Mouse (Mus musculus): ENCODE data around the gene Bicd2.
A peak's percentile ranks its signal among the peaks of the same experiment; 100 is the strongest.

The Bicd2 gene

DNA sequence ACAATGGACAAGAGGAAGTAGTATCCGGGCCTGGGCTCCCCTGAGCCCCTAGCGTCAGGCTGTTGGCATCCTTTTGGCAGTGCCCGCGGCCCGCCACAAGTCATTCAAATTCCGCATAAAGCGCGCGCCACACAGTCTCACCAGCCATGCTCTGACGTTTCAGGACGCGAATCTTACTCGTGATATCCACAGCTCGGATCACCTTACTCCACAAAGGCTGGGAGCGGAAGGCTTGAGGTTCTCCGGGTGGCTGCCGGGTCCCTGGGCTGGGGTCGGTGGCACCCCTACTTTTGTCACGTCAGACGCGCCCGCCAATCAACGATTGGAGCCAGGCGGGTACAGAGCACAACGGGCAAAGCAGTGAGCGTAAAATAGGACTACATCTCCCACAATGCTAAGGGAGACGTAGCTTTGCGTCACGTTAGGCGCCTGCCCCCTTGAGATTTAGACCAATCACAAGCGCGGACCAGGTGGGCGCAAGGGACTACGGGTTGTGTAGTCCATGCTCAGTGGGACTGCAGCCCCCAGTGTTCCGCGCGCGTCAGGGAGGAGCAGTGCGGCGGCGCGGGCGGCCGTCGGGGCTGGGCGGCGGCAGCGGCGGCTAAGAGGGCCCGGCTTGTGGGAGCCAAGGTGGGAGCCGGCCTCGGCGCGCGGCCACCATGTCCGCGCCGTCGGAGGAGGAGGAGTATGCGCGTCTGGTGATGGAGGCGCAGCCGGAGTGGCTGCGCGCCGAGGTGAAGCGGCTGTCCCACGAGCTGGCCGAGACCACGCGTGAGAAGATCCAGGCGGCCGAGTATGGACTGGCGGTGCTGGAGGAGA is at the start of gene Bicd2:
TSS of gene Bicd2 (plus strand) at position 574 of the 819 bp plus-strand sequence.
- peak; percentile 93 to 95 for DNase-seq (ENCODE audit: low spot score in 2 of 2)

DNA sequence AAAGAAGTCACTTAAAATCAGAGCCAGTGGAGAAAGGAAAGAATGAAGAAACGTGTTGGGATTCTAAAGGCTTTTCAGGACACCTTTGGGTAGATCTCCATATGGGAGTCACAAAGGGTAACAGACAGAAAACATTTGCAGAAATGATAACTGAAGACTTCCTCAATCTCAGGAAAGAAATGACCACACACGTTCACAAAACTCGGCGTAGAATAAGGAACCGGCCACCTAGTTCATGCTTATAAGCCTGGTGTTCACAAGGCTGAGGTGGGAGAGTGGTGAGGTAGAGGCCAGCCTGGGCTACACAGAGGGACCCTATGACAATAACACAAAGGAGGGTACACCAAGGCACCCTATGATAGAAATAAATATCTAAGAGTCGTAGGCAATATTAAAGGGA is 49.4 kb upstream of the Bicd2 start:
- no peak for DNase-seq (ENCODE audit: low spot score in 2 of 2)

GRCm38 (mm10) chr13:49294108-49294507 is 47.3 kb upstream of the Bicd2 start:
- DNase-seq (ENCODE audit: low spot score in 2 of 2): no peak

- no peak for DNase-seq (ENCODE audit: low spot score in 2 of 2)
Measured at GRCm38 (mm10) chr13:49296270-49296669, 45.1 kb upstream of the Bicd2 start.

- DNase-seq (ENCODE audit: low spot score in 2 of 2): no peak
Measured at GRCm38 (mm10) chr13:49298514-49299381, 42.6 kb upstream of the Bicd2 start.

DNA sequence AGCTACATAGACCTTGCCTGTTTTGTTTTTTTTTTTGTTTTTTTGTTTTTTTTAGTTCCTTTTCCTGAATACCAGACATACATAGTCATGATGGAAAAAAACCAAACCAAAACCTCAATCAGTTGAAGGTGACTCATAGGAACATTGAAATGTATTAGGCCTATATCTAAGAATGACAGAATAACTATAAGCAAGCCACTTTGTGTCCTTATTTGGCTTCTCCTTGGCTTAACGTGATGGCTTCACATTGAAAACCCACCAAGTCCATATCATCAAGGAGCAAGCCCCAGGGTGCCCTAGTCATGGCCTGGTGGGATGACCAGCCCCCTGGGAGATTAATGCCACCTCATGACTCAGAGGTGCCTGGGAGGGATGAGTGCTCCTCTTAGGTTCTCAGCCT is 40.6 kb upstream of the Bicd2 start:
- no peak for DNase-seq (ENCODE audit: low spot score in 2 of 2)

DNA sequence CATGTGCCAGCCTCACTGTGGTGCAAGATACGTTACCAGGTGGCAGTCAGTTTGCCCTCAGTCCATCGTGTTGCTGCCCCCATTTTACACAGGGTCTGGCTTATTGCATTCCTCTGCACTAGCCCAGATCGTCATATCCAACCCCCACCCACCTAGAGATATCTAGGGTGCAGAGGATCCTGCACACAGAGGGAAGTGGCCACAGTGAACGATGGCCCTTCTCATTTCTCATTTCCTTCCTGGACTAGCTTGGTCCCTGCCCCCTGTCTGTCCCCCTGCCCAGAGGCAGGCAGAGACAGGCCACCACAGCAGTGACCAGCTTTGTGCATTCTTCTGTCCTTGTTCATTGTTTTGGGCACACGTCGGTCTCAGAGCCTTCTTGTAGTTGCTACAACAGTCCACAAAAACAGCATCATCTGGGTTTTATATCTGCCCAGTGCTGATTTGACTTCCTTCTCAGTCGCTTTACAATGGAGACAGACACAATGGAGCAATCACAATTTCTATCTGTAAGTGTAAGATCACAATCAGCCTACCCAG is 34.5 kb upstream of the Bicd2 start:
- no peak for DNase-seq (ENCODE audit: low spot score in 2 of 2)

DNA sequence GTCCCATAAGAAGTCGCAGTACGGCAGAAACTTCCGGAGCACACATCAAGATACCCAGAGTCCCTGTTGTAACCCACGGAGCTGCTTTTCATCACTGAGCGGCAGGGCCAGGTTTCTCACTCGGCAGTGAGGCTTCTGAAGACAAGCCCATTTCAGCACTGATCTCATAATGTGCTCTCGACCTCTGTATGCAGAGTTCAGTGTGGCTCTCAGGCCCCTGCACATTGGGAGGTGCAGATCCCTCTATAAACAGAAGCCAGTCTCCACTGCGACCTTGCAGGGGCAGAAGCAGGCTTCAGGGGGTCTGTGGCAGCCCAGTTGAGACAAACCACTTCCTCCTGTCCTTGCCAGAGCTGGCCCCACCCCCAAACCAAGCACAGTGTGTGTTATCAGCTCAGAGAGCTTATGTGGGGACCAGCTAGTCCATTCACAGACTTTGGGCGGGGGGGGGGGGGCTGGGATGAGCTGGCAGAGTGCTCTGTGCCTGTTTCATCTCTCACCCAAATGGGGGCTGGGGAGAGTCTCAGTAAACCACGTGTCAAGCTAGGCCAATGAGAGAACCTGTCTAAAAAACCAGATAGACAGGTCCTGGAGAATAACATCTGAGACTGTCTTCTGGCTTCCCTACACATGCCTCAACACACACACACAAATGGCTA is 33.9 kb upstream of the Bicd2 start:
- peak in 1 of 2 experiments; percentile 57 for DNase-seq (ENCODE audit: low spot score in 2 of 2)

GRCm38 (mm10) chr13:49308206-49308605 is 33.2 kb upstream of the Bicd2 start:
- DNase-seq (ENCODE audit: low spot score in 2 of 2): no peak

DNA sequence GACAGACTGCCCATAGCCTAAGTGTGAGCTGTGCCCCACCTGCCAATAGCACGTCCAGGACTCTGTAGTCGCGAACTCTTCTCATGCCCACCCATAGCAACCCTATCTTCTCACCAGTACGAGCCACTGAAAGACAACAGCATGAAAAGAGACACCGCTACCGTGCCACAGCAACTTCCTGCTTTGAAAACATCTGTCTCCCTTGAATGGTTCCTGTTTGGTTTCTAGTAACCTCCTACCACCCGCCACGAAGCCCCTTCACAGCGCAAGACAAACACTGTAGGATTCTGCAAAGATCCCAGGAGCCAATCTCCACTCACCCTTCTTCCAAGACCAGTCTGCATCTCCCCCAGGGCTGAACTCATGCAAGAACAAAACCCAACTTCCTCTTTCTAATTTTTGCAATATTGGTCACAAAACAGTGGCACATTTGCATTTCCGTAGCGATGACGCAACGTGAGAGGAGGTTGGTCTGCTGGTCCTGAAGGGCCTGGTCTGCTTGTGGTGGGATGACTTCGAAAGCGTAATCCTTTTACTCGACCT is 32.5 kb upstream of the Bicd2 start:
- no peak for DNase-seq (ENCODE audit: low spot score in 2 of 2)

GRCm38 (mm10) chr13:49309501-49309900 is 31.9 kb upstream of the Bicd2 start:
- no peak for DNase-seq (ENCODE audit: low spot score in 2 of 2)

DNA sequence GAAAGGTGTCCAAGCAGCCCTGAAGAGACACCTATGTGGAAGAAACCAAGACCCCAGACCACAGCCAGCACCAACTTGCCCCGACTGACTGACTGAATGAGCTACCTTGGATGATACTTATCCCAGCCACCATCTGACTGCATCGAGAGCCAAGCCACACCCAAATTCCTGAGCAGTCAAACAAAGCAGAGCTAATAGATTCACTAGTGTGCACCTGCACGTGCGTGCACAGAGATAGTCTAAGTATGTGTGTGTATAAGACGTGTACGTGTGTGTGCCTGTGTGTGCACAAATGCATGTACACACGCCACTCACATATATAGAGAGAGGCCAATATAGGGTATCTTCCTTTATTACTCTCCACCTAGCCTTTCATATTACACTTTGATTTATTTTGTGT is 29.7 kb upstream of the Bicd2 start:
- no peak for DNase-seq (ENCODE audit: low spot score in 2 of 2)

- no peak for DNase-seq (ENCODE audit: low spot score in 2 of 2)
Measured at GRCm38 (mm10) chr13:49316386-49317162, 24.8 kb upstream of the Bicd2 start.

DNA sequence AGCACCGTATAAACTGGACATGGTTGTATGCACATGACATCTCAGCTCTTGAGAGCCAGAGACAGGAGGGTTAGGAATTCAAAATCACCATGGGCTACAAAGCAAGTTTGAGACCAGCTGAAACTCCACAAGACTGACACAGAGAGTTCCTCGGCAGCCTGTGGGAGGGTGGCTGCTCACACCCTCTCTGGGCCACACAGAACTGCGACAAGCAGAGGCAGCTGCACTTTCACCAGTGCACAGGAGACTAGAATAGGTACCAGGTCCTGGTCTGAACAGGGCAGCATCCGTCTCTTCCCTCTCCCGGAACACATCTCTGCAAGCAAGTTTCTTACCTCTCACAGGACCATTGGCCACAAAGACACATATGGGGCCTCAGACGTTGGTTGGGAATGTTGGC is 23.9 kb upstream of the Bicd2 start:
- DNase-seq (ENCODE audit: low spot score in 2 of 2): no peak

DNA sequence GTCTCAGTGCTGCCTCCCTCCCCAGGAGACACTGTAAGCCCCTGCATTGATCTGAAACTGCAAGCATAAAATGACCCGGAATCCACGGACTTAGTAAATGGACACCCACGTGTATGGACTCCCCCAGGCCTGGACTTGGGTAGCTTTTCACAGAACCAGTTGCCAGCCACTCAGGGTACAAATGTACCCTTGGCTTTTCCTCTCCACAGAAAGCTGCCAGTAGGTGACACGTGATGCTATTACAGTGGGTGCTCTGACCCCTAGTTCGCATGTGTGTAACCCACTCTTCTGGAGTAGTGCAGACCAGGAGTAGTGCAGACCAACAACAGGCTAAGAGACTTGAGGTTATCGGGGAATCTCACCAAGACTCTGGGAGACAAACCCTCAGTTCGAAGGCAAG is 23.5 kb upstream of the Bicd2 start:
- no peak for DNase-seq (ENCODE audit: low spot score in 2 of 2)

- no peak for DNase-seq (ENCODE audit: low spot score in 2 of 2)
Measured at GRCm38 (mm10) chr13:49320040-49320439, 21.3 kb upstream of the Bicd2 start, which contains the start of gene Fgd3. TSS of gene Fgd3 (minus strand) at chr13:49320311.

- DNase-seq (ENCODE audit: low spot score in 2 of 2): no peak
Measured at GRCm38 (mm10) chr13:49320514-49320913, 20.9 kb upstream of the Bicd2 start.

DNA sequence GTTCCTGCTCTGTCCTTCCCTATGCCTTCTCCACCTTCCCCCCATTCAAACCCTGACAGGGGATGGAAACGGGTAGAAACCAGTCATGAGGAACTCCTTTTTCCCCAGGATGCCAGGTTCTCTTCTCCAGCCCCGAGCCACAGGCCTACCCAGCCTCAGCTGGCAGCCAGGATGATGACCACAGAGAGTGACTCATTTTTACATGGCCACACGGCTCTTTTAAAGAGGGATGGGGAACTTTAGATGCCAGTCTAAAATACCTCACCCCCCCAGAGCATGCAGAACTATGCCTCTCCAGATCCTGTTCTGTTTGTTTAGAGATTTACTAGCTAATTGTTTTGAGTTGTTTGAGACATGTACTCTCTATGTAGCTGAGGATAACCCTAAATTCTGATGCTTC is 19.9 kb upstream of the Bicd2 start:
- DNase-seq (ENCODE audit: low spot score in 2 of 2): no peak

DNA sequence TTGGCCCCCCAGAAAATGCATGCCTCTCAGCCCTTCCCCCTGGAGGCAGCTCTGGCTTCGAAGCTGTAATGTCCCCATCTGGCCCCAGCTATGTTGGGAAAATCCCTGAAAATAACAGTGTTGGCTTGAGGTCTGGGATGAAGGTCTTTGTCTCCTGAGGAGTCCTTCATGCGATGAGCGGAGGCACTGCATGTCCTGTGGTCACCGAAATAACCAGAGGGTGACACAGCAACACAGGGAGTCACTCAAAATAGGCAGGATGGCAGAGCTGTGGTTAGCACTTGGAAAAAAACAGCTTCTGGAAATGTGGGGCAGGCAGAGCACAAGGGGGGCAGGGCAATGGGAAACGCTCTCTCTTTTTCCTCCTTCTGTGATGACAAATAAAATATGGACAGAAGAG is 19.2 kb upstream of the Bicd2 start:
- no peak for DNase-seq (ENCODE audit: low spot score in 2 of 2)

DNA sequence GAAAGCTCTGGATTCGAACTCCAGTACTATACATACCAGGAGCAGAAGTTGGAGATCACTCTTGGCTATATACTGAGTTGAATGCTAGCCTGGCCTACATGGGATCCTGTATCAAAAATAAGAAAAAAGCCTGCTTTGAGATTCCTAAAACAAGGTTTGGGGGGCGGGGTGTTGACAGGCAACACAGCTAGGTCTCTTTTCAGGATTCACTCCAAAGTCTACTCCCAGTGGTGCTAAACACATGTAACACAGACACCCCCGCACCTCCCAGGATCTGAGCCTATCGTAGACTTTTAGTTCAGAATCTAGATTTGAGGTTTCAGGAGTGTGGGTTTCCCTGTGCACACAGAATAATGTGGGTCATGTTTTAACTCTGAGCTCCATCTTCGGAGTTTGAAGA is 18.6 kb upstream of the Bicd2 start:
- DNase-seq (ENCODE audit: low spot score in 2 of 2): no peak

DNA sequence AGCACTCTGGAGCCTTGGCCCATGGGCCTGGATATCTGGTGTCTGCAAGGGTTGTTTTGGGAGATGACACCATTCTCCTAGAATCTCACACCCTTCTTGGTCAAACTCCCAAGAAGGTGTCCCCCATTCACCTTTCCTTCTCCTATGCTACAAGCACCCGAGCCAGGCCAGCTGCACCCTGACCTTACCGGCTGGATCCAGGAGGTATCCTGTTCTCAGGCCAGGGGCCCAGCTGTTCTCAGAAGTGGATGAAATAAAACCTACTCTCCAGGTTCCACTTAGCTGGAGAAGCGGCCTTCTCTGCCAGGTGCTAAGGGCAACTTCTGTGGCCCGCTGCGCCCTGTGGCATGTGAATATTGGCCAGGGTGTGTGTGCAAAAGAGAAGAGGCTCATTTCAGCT is 16.5 kb upstream of the Bicd2 start:
- DNase-seq (ENCODE audit: low spot score in 2 of 2): no peak

Measured in urinary bladder, postnatal 4 days (tissue).